Mouse (Mus musculus) embryo, embryonic 10 days (tissue): ENCODE measurements around the gene Numb.
A peak's percentile ranks its signal among the peaks of the same experiment; 100 is the strongest.

Experiments used
- DNase-seq: peaks from one replicate; pipeline ENCODE4 v3.0.0-alpha.2; 2015; ENCODE audit warnings: low spot score

The Numb gene

GRCm38 (mm10) chr12:83782669-83783068 lies 139.1 kb downstream of the Numb start:
- DNase-seq: no peak

- DNase-seq: no peak
Measured at GRCm38 (mm10) chr12:83781640-83782278, 140.0 kb downstream of the Numb start.

GRCm38 (mm10) chr12:83781204-83781603 lies 140.5 kb downstream of the Numb start:
- DNase-seq: no peak

- DNase-seq: no peak
Measured at GRCm38 (mm10) chr12:83780181-83780580, 141.6 kb downstream of the Numb start.

GRCm38 (mm10) chr12:83776766-83777165 lies 145.0 kb downstream of the Numb start:
- no peak for DNase-seq

GRCm38 (mm10) chr12:83775621-83776020 lies 146.1 kb downstream of the Numb start:
- no peak for DNase-seq

GRCm38 (mm10) chr12:83770418-83771256 lies 151.1 kb downstream of the Numb start:
- peak; percentile 88 for DNase-seq

- DNase-seq: no peak
Measured at GRCm38 (mm10) chr12:83768235-83768899, 153.4 kb downstream of the Numb start.

- DNase-seq: no peak
Measured at GRCm38 (mm10) chr12:83767833-83768232, 153.9 kb downstream of the Numb start.

GRCm38 (mm10) chr12:83765965-83766603 lies 155.7 kb downstream of the Numb start:
- DNase-seq: peak; percentile 44

- DNase-seq: no peak
Measured at GRCm38 (mm10) chr12:83764519-83764918, 157.2 kb downstream of the Numb start.

GRCm38 (mm10) chr12:83764044-83764365 lies 157.7 kb downstream of the Numb start:
- DNase-seq: peak; percentile 52

GRCm38 (mm10) chr12:83763311-83764043 lies 158.3 kb downstream of the Numb start, which contains the start of gene Papln:
Gene Papln (plus strand): TSS chr12:83763634.
- DNase-seq: no peak

GRCm38 (mm10) chr12:83762706-83763105 lies 159.0 kb downstream of the Numb start:
- DNase-seq: no peak

- no peak for DNase-seq
Measured at GRCm38 (mm10) chr12:83760201-83760600, 161.5 kb downstream of the Numb start.

- no peak for DNase-seq
Measured at GRCm38 (mm10) chr12:83758735-83759134, 163.0 kb downstream of the Numb start.

- no peak for DNase-seq
Measured at GRCm38 (mm10) chr12:83752495-83752894, 169.2 kb downstream of the Numb start.

- no peak for DNase-seq
Measured at GRCm38 (mm10) chr12:83749186-83749585, 172.5 kb downstream of the Numb start.
